Mouse (Mus musculus) megakaryocyte-erythroid progenitor cell, adult 5-6 weeks (primary cell): Measurements from ENCODE around the gene Spty2d1. TPM values are rescaled to one million over a fixed set of nuclear protein-coding genes. Genes with fewer than 3 reads are reported as not detected.

Experiments used
- ATAC-seq: replicated peaks from 2 replicates; pipeline ENCODE4 v1.8.0; 2016; ENCODE audit warnings: mild to moderate bottlenecking, inconsistent platforms; ENCODE audit not compliant: severe bottlenecking, poor library complexity, low FRiP score, low TSS enrichment
- total RNA-seq, 2 experiments: library from RNA; stranded (forward) in 1 of 2; stranded (reverse) in 1 of 2; fragments of 200-1000, 215-1000 nt in 1 of 2; fragments of >200 nt in 1 of 2; fragmentation: Nextera tagmentation in 1 of 2; gene quantifications; 2 replicates each; pipeline ENCODE4 v1.2.3; 2014 to 2017

The Spty2d1 gene
- total RNA-seq, 2 experiments from 2014 or later, result 14.8 to 33.4 TPM

DNA sequence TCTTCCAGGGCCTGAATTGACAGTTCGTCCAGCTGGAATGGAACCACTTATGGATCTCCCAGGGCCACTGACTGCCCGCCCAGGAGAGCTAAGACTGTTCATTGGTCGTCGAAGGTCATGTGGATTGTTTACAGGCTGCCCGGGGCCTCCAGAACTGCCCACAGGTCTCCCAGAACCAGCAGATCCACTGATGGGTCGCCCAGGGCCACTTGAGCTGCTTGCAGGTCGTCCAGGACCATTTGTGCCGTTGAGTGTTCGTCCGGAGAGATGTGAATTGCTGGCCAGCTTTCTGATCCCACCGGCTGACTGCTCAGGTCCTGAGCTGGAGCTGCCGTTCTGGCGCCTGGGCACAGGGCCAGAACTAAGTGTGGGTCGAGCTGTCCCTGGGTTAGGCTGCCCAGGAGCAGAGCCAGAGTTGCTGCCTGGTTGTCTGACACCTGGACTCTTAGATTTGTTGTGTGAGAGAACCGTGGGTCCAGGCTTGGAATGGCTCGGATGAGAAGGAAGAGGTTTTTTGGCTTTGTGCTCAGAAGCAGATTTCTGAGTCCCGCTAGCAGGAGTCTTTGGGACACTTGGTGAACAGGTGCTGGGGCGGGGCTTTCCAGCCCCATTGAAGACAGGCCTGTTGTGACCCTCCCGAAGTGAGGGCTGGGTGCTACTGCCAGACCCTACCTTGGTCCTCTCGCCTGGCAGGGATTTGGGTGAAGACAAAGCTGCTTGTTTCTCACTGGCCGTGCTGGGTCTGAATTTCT is 10.4 kb downstream of the Spty2d1 start:
- ATAC-seq, result peak; percentile 22; the same call in 1 of the 2 replicates

- ATAC-seq, result peak; percentile 86
Measured at GRCm38 (mm10) chr7:46997008-46997407, 11.2 kb downstream of the Spty2d1 start.

DNA sequence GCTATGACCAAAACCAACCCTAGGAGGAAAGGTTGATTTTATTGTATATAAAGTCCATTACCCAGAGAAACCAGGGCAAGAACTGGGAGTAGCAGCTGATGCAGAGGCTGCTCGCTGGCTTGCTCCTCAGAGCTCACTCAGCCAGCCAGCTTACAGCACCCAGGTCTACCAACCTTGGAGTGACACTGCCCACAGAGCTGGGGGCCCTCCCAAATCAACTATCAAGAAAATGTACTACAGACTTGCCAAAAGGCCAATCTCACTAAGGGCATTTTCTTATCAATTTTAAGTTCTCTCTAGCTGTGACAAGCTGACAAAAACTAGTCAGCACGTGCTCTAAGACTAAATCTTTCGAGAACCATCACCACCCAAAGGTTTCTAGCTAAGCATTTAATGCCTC is 12.7 kb downstream of the Spty2d1 start:
- ATAC-seq, result peak; percentile 23; the same call in 1 of the 2 replicates

DNA sequence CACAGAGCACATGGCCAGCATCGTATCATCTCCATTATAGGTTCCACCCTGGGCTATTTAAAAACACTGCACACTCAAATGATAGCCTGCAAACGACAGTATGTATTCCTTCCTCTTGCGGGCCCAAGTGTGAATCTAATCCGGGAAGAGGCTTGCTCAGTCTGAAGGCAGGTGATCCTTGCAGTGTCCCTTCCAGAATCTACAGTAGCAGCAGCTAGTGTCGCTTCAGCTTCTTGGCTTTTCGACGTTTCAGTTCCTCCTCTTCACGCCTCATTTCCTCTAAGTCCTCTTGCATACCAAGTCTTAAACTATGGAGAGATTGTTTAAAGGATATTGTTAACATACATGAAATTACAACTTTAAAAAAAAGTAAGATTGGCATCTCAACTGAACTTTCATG is 15.1 kb downstream of the Spty2d1 start:
- no peak for ATAC-seq

GRCm38 (mm10) chr7:46989387-46989786 is 18.8 kb downstream of the Spty2d1 start:
- peak; percentile 86 for ATAC-seq

DNA sequence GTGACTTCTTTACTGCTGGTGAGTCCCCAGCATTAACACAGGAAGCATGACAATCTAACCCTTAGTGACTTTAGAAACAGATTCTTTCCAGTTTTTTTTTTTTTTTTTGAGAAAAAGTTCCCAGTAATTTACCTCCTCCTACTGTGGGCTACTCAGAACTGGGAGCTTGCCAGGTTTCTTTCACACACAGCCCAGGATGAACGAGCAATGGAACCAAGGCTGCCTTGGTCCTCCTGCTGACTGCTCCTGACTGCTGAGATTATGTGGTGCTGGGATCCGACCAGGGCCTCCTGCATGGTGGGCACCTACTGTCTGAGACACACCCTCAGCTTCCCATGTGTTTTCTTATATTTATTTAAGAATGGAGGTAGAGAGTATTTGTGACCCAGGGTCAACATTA is 21.1 kb downstream of the Spty2d1 start:
- no peak for ATAC-seq

DNA sequence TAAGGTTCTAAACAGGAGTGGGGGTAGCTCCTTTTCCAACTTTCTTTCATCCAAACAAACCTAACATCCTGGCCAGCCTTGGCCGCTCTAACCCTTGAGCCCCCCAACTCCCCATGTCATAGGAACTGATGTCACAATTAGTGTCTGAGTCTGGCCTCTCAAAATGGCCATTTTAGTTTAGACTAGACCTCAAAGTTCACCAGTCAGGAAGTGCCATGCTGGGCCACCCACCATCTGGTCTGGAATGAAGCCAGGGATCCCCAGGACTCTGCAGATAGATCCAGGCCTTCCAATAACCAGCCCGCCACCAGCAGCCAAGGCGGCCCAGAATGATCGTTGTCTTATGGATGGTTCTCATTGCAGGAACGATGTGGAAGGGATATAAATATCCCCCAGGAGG is 21.6 kb downstream of the Spty2d1 start:
- 0 out of 2 replicates have a peak, but pooled peaks have one; percentile 22 for ATAC-seq

DNA sequence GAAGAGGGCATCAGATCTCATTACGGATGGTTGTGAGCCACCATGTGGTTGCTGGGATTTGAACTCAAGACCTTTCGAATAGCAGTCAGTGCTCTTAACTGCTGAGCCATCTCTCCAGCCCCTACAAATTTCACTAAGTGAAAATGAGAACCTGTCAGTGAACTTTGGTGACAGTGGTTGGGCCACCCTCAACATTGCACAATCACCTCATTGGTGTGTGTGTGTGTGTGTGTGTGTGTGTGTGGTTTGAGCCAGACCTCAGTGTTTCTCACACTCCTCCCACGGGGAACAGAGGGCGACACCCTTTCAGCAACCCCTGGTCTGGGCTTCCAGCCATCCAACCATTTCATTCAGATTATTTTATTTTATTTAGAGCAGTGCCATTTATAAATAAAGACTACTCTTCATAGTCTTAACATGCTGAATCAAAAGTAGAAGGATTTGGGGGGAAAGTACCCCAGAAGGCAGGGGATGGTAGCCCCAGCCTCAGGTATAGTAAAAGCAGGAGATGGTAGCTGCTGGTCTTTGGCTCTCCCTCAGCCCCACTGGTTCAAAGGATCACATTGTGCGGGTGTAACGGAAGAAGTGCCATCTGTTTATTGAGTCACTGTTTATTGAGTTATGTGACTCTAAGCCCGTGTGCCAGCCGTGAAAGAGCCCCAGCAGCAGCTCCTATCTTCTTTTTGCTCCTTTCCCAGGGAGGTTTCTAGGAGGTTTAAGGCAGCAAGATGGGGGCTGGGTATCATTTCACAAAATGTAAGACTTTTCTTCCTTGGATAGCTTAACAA is 22.3 kb downstream of the Spty2d1 start:
- no peak for ATAC-seq

- no peak for ATAC-seq
Measured at GRCm38 (mm10) chr7:46983280-46983679, 24.9 kb downstream of the Spty2d1 start, which contains the start of gene Gm9999. TSS of gene Gm9999 (plus strand) at chr7:46983580.

- ATAC-seq, result no peak
Measured at GRCm38 (mm10) chr7:46975456-46975855, 32.8 kb downstream of the Spty2d1 start.

GRCm38 (mm10) chr7:46974648-46975047 is 33.6 kb downstream of the Spty2d1 start:
- no peak for ATAC-seq

DNA sequence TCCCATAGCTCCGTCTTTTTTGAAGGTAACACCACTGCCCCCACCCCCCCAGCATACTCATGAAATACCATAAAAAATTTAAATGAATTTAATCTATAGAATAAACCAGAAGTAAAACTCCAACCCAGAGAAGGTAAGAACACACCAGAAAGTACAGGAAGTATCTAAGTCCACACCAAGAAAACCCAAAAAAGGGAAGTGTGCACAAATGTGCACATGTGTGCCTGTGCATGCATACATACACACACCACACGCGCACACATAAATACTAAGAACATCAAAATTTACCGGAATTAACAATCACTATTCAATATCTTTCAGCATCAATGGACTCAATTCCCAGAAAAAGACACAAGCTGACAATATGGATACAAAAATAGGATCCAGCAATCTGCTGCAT is 38.3 kb downstream of the Spty2d1 start:
- no peak for ATAC-seq

DNA sequence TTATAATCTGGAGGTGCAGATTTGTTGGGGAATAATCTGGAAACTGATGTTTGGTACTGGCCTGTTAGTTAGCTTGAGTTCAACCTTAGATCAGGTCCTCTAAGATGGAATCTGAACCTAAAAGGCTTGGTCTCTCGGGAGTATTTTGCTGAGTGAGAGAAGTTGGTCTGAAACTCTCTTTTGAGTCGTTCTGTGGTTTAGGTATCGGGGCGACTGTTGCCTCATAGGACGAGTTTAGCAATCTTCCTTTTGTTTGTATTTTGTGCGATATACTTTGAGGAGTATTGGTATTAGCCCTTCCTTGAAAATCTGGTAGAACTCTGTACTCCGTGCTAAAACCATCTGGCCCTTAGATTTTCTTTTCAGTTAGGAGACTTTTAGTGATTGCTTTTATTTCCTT is 44.1 kb downstream of the Spty2d1 start:
- no peak for ATAC-seq

GRCm38 (mm10) chr7:46962806-46963618 is 45.2 kb downstream of the Spty2d1 start:
- ATAC-seq, result peak; percentile 78

GRCm38 (mm10) chr7:46962132-46962531 is 46.1 kb downstream of the Spty2d1 start:
- ATAC-seq, result no peak

- ATAC-seq, result no peak
Measured at GRCm38 (mm10) chr7:46960991-46961390, 47.2 kb downstream of the Spty2d1 start.

GRCm38 (mm10) chr7:46958853-46959252 is 49.4 kb downstream of the Spty2d1 start:
- no peak for ATAC-seq

- peak; percentile 89 for ATAC-seq
Measured at GRCm38 (mm10) chr7:46957831-46958691, 50.1 kb downstream of the Spty2d1 start, which contains the start of gene Uevld. TSS of gene Uevld (minus strand) at chr7:46958527.
